Mouse (Mus musculus) forelimb bud, embryonic 11.5 days (tissue): ENCODE results near the gene Akap13.
"Not testable (repeated sequence)": the region's sequence is repeated elsewhere in the genome, so short reads cannot be mapped to it uniquely, and the experiment has no call there.

Source experiments
- DNase-seq: peaks from one replicate; pipeline ENCODE4 v3.0.0-alpha.2; 2012; ENCODE audit warnings: low read depth, low spot score

The Akap13 gene

DNA sequence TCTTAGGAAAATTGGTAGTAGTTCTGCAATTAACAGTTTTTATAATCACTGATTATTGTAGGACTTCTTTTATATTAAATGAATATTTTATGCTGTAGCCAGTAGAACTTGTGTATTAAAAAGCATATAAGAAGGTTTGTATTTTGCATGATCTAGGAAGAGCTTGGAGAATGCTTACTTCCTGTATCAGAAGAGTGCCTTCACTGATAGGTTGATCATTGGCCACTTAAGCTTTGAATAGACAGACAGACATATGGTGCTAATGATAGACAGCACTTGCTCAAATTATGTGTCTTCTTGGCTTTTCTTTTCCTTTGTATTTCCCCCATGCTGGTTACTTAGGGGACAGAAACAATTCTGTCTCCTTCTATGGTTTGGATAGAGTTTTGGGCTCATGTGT is 139.9 kb downstream of the Akap13 start:
- no peak for DNase-seq

DNA sequence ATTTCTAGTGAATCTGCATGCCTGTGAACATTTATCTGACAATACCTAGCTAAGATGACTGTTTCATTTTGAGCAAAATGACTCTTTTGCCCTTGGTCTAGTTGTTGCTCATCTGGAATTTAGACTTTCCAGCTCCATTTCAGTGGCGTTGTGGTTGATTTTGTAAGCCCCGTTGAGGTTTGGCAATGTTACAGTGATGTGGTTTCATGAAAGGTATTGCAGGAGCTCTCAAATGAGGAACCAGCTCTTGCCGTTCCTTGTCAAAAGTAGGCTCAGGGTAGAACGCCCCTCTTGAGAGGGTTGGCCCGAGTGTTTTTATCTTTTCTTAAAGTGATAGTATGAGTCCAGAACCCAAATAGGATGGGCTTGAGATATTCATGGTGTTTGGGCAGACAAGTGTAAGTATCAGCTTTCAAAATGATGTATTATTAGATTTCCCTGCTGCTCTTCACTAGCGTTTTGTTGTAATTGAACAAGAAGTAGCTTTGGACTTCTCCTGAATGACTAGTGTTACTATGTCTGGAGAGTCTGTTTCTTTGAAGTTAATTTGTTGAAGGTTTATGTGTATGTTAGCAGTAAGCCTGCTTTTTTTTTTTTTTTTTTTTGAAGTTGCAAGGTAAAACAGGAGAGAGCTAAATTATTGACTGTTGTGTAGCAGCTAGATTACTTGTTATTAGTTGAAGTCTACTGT is 140.9 kb downstream of the Akap13 start:
- DNase-seq: no peak

DNA sequence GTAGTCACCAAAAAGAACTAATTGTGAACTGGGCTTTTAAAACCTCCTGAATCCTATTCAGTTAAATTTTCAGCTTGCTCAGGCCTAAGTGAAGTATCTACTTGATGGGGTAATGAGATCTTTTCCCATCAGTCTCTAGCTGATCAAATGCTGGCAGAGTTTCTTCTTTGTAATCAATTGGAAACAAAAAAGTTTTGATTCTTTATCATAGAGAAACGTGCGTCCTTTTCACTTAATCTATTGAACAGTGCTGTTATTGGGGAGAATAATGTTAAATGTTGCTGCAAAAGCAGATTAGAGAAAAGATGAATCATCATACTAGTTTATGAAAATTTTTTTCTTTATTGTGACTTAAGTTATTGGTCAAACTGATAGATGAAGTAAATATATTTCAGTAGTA is 142.5 kb downstream of the Akap13 start:
- DNase-seq: no peak

GRCm38 (mm10) chr7:75600360-75601075 is 145.2 kb downstream of the Akap13 start:
- DNase-seq: no peak

GRCm38 (mm10) chr7:75607248-75607647 is 151.9 kb downstream of the Akap13 start:
- no peak for DNase-seq

DNA sequence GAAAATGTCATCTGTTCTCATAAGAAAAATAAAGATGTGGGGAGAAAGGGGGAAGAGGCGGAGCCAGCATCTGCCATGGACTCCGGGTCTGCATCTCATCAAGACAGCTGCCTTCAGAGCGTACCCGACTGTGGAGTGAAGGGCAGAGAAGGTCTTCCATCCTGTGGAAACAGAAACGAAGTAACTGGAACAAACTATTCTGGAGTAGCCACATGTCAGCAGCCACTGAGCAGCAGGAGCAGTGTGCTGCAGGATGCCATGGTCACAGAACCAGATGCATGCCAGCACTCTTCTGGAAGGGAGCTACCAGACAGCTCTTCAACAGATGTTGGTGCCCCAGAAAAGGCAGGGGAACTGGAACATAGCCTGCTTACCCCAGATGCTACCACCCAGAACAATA is 153.4 kb downstream of the Akap13 start:
- no peak for DNase-seq

DNA sequence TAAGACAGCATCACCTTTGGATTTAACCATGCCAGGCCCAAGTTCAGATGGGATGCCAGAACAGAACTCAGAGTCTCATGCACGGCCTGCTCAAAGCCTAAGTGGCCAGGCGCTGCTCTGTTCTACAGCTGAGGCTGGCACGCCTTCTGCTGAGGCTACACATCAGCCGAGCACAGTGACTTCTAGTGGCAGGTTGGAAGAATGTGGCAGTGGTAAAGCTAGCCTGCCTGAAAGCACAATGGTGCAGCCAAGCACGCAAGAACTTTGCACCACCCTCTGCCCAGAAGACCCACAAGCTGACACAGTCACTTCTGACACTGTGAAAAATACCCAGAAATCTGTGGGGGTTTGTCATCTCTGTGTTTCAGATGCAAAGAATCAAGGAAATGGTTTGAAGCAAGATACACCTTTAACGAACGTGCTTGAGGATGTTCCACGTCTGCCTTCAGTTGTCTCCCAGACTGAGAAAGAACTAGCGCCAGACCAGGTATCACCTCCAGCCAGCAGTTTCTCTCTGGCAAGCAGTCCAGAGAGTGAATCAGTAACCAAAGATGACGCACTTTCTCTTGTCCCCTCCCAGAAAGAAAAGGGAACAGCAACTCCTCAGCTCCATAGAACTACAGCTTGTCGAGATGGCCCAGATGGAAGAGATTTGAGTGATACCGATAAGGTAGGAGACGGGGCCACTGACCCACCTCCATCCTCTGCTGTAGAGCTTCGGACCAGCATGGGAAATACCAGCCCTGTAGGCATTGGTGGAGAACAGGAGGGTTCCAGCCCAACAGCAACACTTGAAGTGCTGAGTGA is 154.3 kb downstream of the Akap13 start:
- no peak for DNase-seq

- DNase-seq: no peak
These were observed 155.1 kb downstream of the Akap13 start for GRCm38 (mm10) chr7:75610391-75610790.

DNA sequence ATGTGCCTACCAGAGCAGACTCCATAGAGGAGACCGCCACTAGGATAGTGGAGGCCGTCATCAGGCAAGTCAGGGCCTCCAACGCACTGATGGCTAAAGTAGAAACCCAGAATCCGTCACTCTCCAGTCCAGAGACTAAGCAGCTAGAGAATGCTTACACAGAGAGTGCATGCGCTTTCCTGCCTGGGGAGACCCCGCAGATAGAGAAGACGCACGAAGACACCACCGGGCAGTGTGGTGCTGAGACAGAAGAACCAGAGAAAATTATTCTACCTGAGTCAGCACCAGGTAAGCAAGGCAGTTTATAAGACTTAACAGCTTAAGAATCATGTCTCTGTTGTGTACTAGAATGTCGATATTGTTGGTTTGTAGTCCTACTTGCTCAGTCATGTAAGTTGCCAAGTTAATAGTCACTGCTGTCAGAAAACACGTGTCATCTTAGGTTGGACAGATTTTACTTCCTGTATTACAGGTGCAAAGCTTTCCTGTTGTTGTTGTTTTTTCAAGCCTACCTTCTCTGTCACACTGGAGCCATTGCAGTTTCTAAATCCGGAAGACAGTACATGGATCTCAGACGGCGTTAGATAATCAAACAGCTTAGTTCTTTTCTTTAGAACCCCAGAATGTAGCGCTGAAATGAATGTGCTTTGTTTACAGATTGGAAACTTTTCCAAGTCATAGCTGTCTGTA is 156.1 kb downstream of the Akap13 start:
- DNase-seq: no peak

GRCm38 (mm10) chr7:75612000-75612682 is 156.8 kb downstream of the Akap13 start:
- no peak for DNase-seq

- DNase-seq: no peak
These were observed 157.3 kb downstream of the Akap13 start for GRCm38 (mm10) chr7:75612683-75613053.

GRCm38 (mm10) chr7:75613240-75613639 is 157.9 kb downstream of the Akap13 start:
- no peak for DNase-seq

DNA sequence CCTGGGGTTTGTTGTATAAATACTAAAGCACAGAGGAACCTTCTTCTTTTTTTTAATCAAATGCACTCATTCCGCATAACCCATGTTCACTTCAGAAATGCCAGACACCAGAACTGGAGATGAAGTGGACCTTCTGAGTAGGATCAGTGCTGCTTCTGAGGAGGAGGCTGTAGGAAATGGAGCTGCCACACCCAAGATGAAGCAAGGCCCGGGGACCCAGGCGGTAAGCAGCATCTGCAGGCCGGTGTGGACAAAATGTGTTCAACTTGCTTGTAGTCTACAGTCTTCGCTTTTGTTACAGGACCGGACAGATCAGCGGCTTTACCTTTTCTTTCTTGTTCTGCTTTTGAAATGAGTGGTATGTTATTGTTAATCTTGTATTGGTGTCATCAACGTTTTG is 159.5 kb downstream of the Akap13 start:
- DNase-seq: no peak

- DNase-seq: not testable (repeated sequence)
These were observed 161.9 kb downstream of the Akap13 start for GRCm38 (mm10) chr7:75617246-75617645.

GRCm38 (mm10) chr7:75618699-75619098 is 163.4 kb downstream of the Akap13 start:
- DNase-seq: no peak

DNA sequence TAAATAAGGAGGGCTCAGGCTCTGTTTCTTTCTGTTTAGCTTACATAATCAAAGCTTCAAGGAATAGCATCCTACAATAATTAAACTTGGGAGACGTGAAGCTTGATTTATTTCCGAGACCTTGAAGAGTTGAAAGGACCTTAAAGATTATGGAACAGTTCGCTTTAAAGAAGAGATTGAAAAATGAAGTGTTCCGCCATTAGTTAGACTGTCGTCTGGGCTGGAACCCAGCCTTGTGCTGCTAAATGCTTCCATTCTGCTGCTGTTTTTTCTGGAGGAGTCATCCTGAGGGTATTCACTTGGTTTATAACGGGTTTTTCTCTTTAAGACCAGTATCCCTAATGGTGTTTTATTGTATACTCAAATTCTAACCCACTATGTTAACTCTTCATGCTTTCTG is 164.5 kb downstream of the Akap13 start:
- no peak for DNase-seq

DNA sequence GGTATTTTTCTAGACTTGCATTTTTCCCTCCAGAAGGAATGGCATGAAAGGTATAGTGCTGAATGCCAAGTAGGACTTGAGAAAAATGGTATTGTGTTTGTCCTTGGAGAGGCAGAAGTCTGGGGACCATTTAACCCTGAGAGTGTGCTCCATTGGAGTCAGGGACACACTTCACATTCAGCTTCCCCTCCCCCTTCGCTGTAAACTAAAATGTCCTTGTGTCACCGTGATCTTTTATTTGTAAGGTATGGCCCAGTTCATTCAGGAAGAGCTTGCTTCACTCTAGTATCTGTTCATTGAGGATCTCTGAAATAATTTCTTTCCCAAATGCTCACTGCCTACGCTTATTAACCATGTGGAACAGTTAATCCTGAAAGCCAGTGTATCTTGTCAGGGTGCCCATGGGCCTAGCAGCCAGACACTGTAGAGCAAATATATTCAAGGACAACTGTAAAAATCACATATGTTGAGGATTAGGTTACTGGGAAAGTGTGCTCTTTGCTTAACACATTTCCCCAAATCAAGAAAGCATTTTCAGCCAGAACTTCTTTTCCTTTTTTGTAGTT is 165.1 kb downstream of the Akap13 start:
- DNase-seq: no peak

- DNase-seq: no peak
These were observed 165.6 kb downstream of the Akap13 start for GRCm38 (mm10) chr7:75620976-75621375.

DNA sequence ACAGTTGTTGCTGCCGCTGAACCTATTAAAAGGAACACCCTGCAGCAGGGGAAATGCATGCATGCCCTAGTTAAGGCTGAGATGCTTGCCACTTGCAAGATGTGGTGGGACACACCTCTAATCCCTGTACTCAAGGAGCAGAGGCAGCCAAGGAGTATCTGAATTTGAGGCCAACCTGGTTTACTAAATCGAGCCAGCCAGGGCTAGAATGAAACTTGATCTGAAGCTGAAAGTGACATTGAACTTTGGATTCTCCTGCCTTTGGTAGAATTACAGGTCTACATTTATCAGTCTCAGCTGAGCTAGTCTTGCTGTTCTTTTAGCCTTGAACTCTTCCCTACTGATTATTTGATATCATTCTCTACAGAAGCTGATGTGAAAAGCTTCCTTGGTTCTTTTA is 172.5 kb downstream of the Akap13 start:
- DNase-seq: no peak

- no peak for DNase-seq
These were observed 174.3 kb downstream of the Akap13 start for GRCm38 (mm10) chr7:75629669-75630068.

DNA sequence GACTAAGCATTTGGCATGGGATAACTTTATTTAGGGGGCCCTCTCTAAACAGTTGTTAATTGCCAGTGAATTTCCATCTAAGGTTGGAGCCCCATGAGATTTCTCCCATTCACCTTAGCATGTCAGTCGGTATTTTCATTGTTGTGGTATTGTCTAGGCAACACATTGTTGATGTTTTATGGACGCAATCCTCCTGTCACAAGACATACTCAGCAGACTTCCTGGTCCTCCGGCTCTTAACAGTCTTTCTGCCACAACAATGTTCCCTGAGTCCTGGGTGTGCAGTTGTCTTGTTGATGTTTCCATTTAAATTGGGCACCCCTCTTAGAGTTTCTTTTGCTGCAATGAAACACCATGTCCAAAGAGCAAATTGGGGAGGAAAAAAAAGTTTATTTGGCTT is 177.6 kb downstream of the Akap13 start:
- DNase-seq: no peak
